Mouse (Mus musculus): ENCODE measurements around the gene Sox9. TPM values are rescaled to one million over a fixed set of nuclear protein-coding genes. Genes with fewer than 3 reads are reported as not detected.

The Sox9 gene
- polyA plus RNA-seq, 1 experiment from 2014 or later, result 1.1 TPM

DNA sequence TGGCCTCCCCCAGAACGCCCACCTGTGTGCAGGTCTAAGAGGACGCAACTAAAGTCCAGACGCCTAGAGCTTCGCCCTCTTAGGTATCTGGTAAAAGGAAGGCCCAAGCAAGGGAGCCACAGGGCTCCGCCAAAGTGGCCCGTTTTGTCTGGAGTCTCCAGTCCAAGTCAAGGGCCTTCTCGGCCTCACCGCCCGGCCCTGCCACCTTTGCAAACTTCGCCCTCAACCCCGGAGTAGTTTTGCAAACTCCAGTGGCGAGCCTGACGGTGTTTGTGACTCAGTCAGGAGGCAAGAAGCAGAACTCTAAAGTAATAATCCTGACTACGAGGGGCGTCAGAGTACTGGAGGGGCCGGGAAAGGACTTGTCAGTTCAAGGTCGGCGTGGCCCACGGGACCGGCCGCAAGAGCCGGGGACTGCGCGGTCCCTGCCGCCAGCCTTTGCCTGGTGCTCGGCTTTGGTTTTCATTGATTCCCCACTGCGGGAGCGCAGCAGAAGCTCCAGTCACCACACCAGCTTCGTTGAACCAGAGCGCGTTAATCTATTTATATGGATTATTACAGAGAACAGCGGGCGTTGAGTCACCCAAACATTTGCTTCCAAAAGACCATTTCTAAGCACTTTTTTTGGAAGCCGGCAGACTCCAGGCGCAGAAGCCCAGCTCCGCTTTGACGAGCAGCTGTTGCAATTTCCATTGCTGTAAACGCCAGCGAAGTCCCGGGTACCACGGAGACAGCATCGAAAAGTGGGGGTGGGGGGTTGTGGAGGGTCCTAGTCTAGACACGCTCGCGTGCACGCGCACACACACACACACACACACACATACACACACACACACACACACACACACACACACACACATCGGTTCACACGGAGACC lies 751 bp upstream of the Sox9 start:
- Histone ChIP-seq H3K36me3 (no peaks in the 10 kb centered on the region), H3K9ac (no peak overlapping the region), H3K4me2 (peak overlapping the region; percentile 57), H3K27me3 (peaks cover 95% of the 10 kb centered on the region), H3K4me3 (replicated peaks) (peak overlapping the region; percentile 49), H3K4me1 (replicated peaks) (no peaks in the 10 kb centered on the region; the same call in 1 of the 2 replicates), H3K27ac (no peak overlapping the region), H3K9me3 (replicated peaks) (no peaks in the 10 kb centered on the region)
- ATAC-seq (ENCODE audit: low read depth) (no peak), DNase-seq (no peak)
- 1% methylated on average over 49 of the region's 49 CpGs for WGBS (ENCODE audit: insufficient replicate concordance)

DNA sequence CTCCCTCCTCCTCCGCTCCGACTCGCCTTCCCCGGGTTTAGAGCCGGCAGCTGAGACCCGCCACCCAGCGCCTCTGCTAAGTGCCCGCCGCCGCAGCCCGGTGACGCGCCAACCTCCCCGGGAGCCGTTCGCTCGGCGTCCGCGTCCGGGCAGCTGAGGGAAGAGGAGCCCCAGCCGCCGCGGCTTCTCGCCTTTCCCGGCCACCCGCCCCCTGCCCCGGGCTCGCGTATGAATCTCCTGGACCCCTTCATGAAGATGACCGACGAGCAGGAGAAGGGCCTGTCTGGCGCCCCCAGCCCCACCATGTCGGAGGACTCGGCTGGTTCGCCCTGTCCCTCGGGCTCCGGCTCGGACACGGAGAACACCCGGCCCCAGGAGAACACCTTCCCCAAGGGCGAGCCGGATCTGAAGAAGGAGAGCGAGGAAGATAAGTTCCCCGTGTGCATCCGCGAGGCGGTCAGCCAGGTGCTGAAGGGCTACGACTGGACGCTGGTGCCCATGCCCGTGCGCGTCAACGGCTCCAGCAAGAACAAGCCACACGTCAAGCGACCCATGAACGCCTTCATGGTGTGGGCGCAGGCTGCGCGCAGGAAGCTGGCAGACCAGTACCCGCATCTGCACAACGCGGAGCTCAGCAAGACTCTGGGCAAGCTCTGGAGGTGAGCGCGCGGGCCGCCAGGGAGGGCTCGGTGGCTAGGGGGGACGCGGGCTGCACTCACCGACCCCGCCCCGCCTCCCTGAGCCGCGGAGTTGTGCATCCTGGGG lies 515 bp downstream of the Sox9 start:
- H3K9ac ChIP-seq, result no peak overlapping the region
- peaks cover 88% of the 10 kb centered on the region for H3K27me3 ChIP-seq
- no peaks in the 10 kb centered on the region for H3K9me3 ChIP-seq (replicated peaks)
- DNase-seq (no peak), ATAC-seq (ENCODE audit: low read depth) (peak; percentile 36; the same call in 1 of the 2 replicates)
- H3K36me3 ChIP-seq, result no peaks in the 10 kb centered on the region
- H3K27ac ChIP-seq, result no peak overlapping the region
- H3K4me2 ChIP-seq, result peak overlapping the region; percentile 57
- peak overlapping the region; percentile 49 for H3K4me3 ChIP-seq (replicated peaks)
- no peaks in the 10 kb centered on the region; the same call in 1 of the 2 replicates for H3K4me1 ChIP-seq (replicated peaks)
- 2% methylated on average over 72 of the region's 75 CpGs for WGBS (ENCODE audit: insufficient replicate concordance)

- ATAC-seq (ENCODE audit: low read depth) (no peak), DNase-seq (no peak)
- H3K27me3 ChIP-seq, result peaks cover 87% of the 10 kb centered on the region
Measured at GRCm38 (mm10) chr11:112783401-112784346, 1.6 kb downstream of the Sox9 start.

GRCm38 (mm10) chr11:112784347-112784902 lies 2.4 kb downstream of the Sox9 start:
- peak overlapping the region; percentile 57 for H3K4me2 ChIP-seq
- WGBS (ENCODE audit: insufficient replicate concordance), result 3% methylated on average over 30 of the region's 30 CpGs
- no peaks in the 10 kb centered on the region; the same call in 1 of the 2 replicates for H3K4me1 ChIP-seq (replicated peaks)
- no peaks in the 10 kb centered on the region for H3K9me3 ChIP-seq (replicated peaks)
- H3K9ac ChIP-seq, result no peak overlapping the region
- no peak for DNase-seq
- peak overlapping the region; percentile 29; the same call in 1 of the 2 replicates for H3K4me3 ChIP-seq (replicated peaks)
- no peak overlapping the region for H3K27ac ChIP-seq
- peaks cover 79% of the 10 kb centered on the region for H3K27me3 ChIP-seq
- ATAC-seq (ENCODE audit: low read depth), result no peak
- no peaks in the 10 kb centered on the region for H3K36me3 ChIP-seq

More at GRCm38 (mm10) chr11:112783401-112784346, 1.6 kb downstream of the Sox9 start:
- peak overlapping the region; percentile 57 for H3K4me2 ChIP-seq
- H3K4me1 ChIP-seq (replicated peaks), result no peaks in the 10 kb centered on the region; the same call in 1 of the 2 replicates
- H3K27ac ChIP-seq, result no peak overlapping the region
- peak overlapping the region; percentile 49 for H3K4me3 ChIP-seq (replicated peaks)
- H3K9ac ChIP-seq, result no peak overlapping the region
- H3K9me3 ChIP-seq (replicated peaks), result no peaks in the 10 kb centered on the region
- 2% methylated on average over 39 of the region's 42 CpGs for WGBS (ENCODE audit: insufficient replicate concordance)
- H3K36me3 ChIP-seq, result no peaks in the 10 kb centered on the region

- H3K4me2 ChIP-seq, result peak overlapping the region; percentile 57
- peaks cover 74% of the 10 kb centered on the region for H3K27me3 ChIP-seq
- no peaks in the 10 kb centered on the region for H3K9me3 ChIP-seq (replicated peaks)
- no peak for DNase-seq
- no peaks in the 10 kb centered on the region for H3K36me3 ChIP-seq
- no peak overlapping the region for H3K27ac ChIP-seq
- peak overlapping the region; percentile 29 for H3K4me3 ChIP-seq (replicated peaks)
- H3K4me1 ChIP-seq (replicated peaks), result no peaks in the 10 kb centered on the region; the same call in 1 of the 2 replicates
- WGBS (ENCODE audit: insufficient replicate concordance), result 4% methylated on average over 28 of the region's 34 CpGs
- ATAC-seq (ENCODE audit: low read depth), result no peak
- no peak overlapping the region for H3K9ac ChIP-seq
Measured at GRCm38 (mm10) chr11:112784903-112785381, 2.9 kb downstream of the Sox9 start.

DNA sequence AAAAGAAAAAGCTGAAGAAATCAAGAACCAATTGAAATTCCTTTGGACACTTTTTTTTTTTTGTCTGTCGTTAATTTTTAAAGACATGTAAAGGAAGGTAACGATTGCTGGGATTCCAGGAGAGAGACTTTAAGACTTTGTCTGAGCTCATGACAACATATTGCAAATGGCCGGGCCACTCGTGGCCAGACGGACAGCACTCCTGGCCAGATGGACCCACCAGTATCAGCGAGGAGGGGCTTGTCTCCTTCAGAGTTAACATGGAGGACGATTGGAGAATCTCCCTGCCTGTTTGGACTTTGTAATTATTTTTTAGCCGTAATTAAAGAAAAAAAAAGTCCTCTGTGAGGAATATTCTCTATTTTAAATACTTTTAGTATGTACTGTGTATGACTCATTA lies 3.6 kb downstream of the Sox9 start:
- no peak overlapping the region for H3K27ac ChIP-seq
- WGBS (ENCODE audit: insufficient replicate concordance), result 16% methylated on average over 8 of the region's 8 CpGs
- no peaks in the 10 kb centered on the region for H3K9me3 ChIP-seq (replicated peaks)
- no peaks in the 10 kb centered on the region for H3K36me3 ChIP-seq
- H3K4me3 ChIP-seq (replicated peaks), result no peak overlapping the region
- DNase-seq, result no peak
- ATAC-seq (ENCODE audit: low read depth), result no peak
- no peak overlapping the region for H3K4me2 ChIP-seq
- H3K4me1 ChIP-seq (replicated peaks), result no peaks in the 10 kb centered on the region; the same call in 1 of the 2 replicates
- peaks cover 67% of the 10 kb centered on the region for H3K27me3 ChIP-seq
- no peak overlapping the region for H3K9ac ChIP-seq

- WGBS (ENCODE audit: insufficient replicate concordance), result 35% methylated on average over 4 of the region's 4 CpGs
- Histone ChIP-seq H3K4me2 (no peak overlapping the region), H3K9ac (no peak overlapping the region), H3K36me3 (no peaks in the 10 kb centered on the region), H3K27ac (no peak overlapping the region), H3K27me3 (peaks cover 59% of the 10 kb centered on the region), H3K4me1 (replicated peaks) (no peaks in the 10 kb centered on the region; the same call in 1 of the 2 replicates), H3K4me3 (replicated peaks) (no peak overlapping the region), H3K9me3 (replicated peaks) (no peaks in the 10 kb centered on the region)
- DNase-seq, result no peak
- ATAC-seq (ENCODE audit: low read depth), result no peak
Measured at GRCm38 (mm10) chr11:112786427-112786826, 4.4 kb downstream of the Sox9 start.

DNA sequence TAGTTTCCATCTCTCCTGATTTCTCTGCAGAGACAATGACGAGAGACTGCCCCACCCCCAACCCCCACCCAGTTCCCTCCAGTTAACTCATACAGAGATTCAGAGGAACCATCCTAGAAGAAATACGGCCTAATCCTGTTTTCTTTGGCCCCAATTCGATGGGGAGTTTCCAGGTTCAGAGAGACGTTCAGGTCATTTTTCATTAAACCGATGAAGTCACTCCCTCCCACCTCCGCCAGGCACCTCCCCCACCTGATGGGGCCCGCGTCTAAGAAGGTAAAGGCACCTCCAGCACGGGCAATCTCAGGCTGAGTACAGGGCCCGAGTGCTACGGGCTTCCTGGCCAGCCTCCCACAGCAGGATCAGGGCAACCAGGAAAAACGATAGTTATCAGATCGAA lies 6.3 kb downstream of the Sox9 start:
- Histone ChIP-seq H3K27me3 (peaks cover 40% of the 10 kb centered on the region), H3K36me3 (no peaks in the 10 kb centered on the region), H3K9ac (no peak overlapping the region), H3K4me1 (replicated peaks) (no peaks in the 10 kb centered on the region; the same call in 1 of the 2 replicates), H3K4me3 (replicated peaks) (no peak overlapping the region), H3K27ac (no peak overlapping the region), H3K4me2 (no peak overlapping the region), H3K9me3 (replicated peaks) (no peaks in the 10 kb centered on the region)
- ATAC-seq (ENCODE audit: low read depth), result no peak
- DNase-seq, result no peak
- WGBS (ENCODE audit: insufficient replicate concordance), result 9% methylated on average over 13 of the region's 13 CpGs

DNA sequence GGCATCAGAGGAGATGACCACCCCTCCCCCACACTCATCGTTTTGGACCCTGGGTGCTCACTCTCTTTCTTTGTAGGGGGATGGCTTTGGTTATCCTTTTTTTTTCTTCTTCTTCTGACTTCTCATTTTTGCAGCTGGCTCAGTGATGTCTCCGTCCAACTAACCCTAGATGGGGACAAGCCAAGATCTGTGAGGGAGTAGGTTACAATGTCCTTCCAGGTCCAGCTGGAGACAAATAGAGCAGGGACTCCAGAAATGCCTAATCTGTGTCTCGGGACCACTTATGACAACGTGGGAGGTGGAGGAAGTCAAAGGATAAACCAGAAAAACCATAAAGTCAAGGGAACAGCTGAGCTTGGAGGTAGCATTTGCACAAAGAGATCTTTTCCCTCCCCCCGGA lies 14.4 kb downstream of the Sox9 start:
- no peak overlapping the region for H3K4me3 ChIP-seq (replicated peaks)
- no peak overlapping the region for H3K9ac ChIP-seq
- 52% methylated on average over 5 of the region's 5 CpGs for WGBS (ENCODE audit: insufficient replicate concordance)
- DNase-seq (no peak), ATAC-seq (ENCODE audit: low read depth) (no peak)
- H3K36me3 ChIP-seq, result no peaks in the 10 kb centered on the region
- H3K4me1 ChIP-seq (replicated peaks), result no peaks in the 10 kb centered on the region
- no peaks in the 10 kb centered on the region for H3K27me3 ChIP-seq
- H3K9me3 ChIP-seq (replicated peaks), result no peaks in the 10 kb centered on the region
- no peak overlapping the region for H3K4me2 ChIP-seq
- no peak overlapping the region for H3K27ac ChIP-seq

DNA sequence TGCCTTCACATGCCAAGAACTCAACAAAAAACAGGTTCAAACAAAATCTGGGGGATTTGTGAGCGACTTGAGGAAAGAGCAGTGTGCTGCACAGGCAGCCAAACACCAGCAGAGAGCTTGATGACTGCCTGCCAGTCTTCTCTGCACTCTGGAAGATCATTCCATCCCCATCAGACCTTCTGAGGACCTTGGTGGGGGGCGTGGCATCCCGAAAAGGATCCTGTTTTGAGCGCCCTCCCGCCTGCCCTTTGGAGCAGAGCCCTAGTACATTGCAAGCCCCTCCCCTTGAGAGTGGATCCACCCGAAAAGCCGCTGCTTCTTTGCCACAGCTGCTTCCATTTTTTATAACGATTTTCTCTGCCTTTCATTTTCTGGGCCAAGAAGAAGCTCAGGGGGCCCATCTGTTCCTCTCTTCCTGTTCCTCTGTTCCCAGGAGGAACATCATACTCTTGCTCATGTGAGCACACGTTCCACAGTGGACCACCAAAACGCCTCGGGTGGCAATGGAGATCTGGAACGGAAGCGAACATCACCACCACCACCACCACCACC lies 16.9 kb downstream of the Sox9 start:
- H3K36me3 ChIP-seq, result no peaks in the 10 kb centered on the region
- no peak for ATAC-seq (ENCODE audit: low read depth)
- no peak overlapping the region for H3K9ac ChIP-seq
- H3K27ac ChIP-seq, result no peak overlapping the region
- no peak for DNase-seq
- H3K9me3 ChIP-seq (replicated peaks), result no peaks in the 10 kb centered on the region
- no peak overlapping the region for H3K4me3 ChIP-seq (replicated peaks)
- 40% methylated on average over 13 of the region's 13 CpGs for WGBS (ENCODE audit: insufficient replicate concordance)
- no peak overlapping the region for H3K4me2 ChIP-seq
- no peaks in the 10 kb centered on the region for H3K4me1 ChIP-seq (replicated peaks)
- H3K27me3 ChIP-seq, result no peaks in the 10 kb centered on the region
